Mouse (Mus musculus): Measurements from ENCODE around the gene Slc22a12. TPM values are rescaled to one million over a fixed set of nuclear protein-coding genes. Genes with fewer than 3 reads are reported as not detected.

Gene Slc22a12
- under 1 TPM in 1 of 2 experiments, not detected in 1; 0.25 TPM for polyA plus RNA-seq (2017; shearing (Covaris generic))

DNA sequence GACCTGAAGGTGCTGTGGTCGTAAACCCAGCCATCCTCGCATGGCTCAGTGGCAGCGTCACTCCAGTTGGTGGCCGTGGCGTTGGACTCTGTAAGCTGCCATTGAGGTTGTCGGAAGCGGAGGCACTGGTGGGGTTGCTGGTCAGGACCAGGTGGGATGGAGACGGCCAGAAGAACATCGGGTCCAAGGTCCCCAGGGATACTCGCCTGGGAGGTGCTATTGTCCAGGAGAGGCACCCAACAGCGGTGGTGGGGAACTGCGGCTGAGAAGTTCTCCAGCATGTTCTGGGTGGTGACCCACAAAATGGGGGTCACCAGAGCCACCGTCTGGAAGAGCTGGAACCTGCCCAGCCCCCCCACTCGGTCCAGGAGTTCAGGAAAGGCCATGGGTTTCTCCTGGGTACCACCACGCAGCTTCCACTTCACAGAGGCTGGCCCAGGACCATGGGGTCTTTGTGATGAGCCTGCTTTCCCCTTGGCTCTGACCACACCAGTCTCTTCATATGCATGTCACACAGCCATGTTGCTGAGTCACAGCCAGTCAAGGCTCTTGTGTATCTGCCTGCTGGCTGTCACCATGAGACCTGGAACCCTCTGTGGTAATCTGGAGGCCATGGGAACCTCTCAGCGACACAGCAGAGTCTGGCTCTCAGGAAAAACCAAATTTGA, at the start of gene Slc22a12:
Gene Slc22a12, minus strand, starts transcription at position 666 of the 668 bp plus-strand sequence.

Other genes starting within 250 kb of the Slc22a12 start
- under 1 TPM; 0.20 to 0.64 TPM for gene Cdc42bpg, start 236.6 kb downstream of the Slc22a12 start, polyA plus RNA-seq (2017; shearing (Covaris generic))
- 10 to 100 TPM; 33.5 to 46.0 TPM for gene Men1, start 208.1 kb downstream of the Slc22a12 start, polyA plus RNA-seq (2017; shearing (Covaris generic))
- 100 to 1,000 TPM; 151 to 161 TPM for gene Map4k2, start 201.9 kb downstream of the Slc22a12 start, polyA plus RNA-seq (2017; shearing (Covaris generic))
- gene Sf1, start 179.3 kb downstream of the Slc22a12 start, polyA plus RNA-seq (2017; shearing (Covaris generic)): 100 to 1,000 TPM; 191 to 248 TPM
- gene Pygm, start 158.6 kb downstream of the Slc22a12 start, polyA plus RNA-seq (2017; shearing (Covaris generic)): 10 to 100 TPM in 1 of 2 experiments, 1 to 10 TPM in 1; 5.2 to 11.2 TPM
- gene Rasgrp2, start 143.7 kb downstream of the Slc22a12 start, polyA plus RNA-seq (2017; shearing (Covaris generic)): 100 to 1,000 TPM; 164 to 422 TPM
- gene Nrxn2, start 124.3 kb downstream of the Slc22a12 start, polyA plus RNA-seq (2017; shearing (Covaris generic)): under 1 TPM; 0.23 to 0.27 TPM